Mouse (Mus musculus): ENCODE results near the gene Rcbtb1. TPM values are rescaled to one million over a fixed set of nuclear protein-coding genes. Genes with fewer than 3 reads are reported as not detected.

The Rcbtb1 gene
- polyA plus RNA-seq (2012; rRNA removed), result 57.1 and 57.7 TPM in 2 replicates

GRCm38 (mm10) chr14:59200711-59201603, at the start of gene Rcbtb1:
TSS of gene Rcbtb1 (plus strand) at chr14:59201209.
- peak; percentile 23; the same call in 1 of the 2 replicates for TF ChIP-seq CTCF (IDR thresholded peaks at IDR 0.05; ENCODE audit: borderline replicate concordance, extremely low read depth, insufficient read depth, insufficient read length)
- TF ChIP-seq POLR2A (IDR thresholded peaks at IDR 0.05; ENCODE audit: borderline replicate concordance, extremely low read depth, insufficient read depth, insufficient read length, poor library complexity, severe bottlenecking), result peak; percentile 82
- peak; percentile 97 for DNase-seq (ENCODE audit: low read depth)

- peak; percentile 35 for DNase-seq (ENCODE audit: low read depth)
- TF ChIP-seq CTCF (IDR thresholded peaks at IDR 0.05; ENCODE audit: borderline replicate concordance, extremely low read depth, insufficient read depth, insufficient read length) (peak; percentile 26; the same call in 1 of the 2 replicates), POLR2A (IDR thresholded peaks at IDR 0.05; ENCODE audit: borderline replicate concordance, extremely low read depth, insufficient read depth, insufficient read length, poor library complexity, severe bottlenecking) (no peak)
These were observed 45.4 kb upstream of the Rcbtb1 start for GRCm38 (mm10) chr14:59155589-59155988.

- TF ChIP-seq CTCF (IDR thresholded peaks at IDR 0.05; ENCODE audit: borderline replicate concordance, extremely low read depth, insufficient read depth, insufficient read length) (no peak), POLR2A (IDR thresholded peaks at IDR 0.05; ENCODE audit: borderline replicate concordance, extremely low read depth, insufficient read depth, insufficient read length, poor library complexity, severe bottlenecking) (no peak)
- DNase-seq (ENCODE audit: low read depth), result no peak
These were observed 43.9 kb upstream of the Rcbtb1 start for GRCm38 (mm10) chr14:59157016-59157698.

GRCm38 (mm10) chr14:59178649-59179048, 22.4 kb upstream of the Rcbtb1 start, which contains the start of gene Gm5142:
TSS of gene Gm5142 (minus strand) at chr14:59178749.
- DNase-seq (ENCODE audit: low read depth), result no peak
- TF ChIP-seq CTCF (IDR thresholded peaks at IDR 0.05; ENCODE audit: borderline replicate concordance, extremely low read depth, insufficient read depth, insufficient read length) (no peak), POLR2A (IDR thresholded peaks at IDR 0.05; ENCODE audit: borderline replicate concordance, extremely low read depth, insufficient read depth, insufficient read length, poor library complexity, severe bottlenecking) (no peak)

- TF ChIP-seq POLR2A (IDR thresholded peaks at IDR 0.05; ENCODE audit: borderline replicate concordance, extremely low read depth, insufficient read depth, insufficient read length, poor library complexity, severe bottlenecking), result no peak
- no peak for TF ChIP-seq CTCF (IDR thresholded peaks at IDR 0.05; ENCODE audit: borderline replicate concordance, extremely low read depth, insufficient read depth, insufficient read length)
- DNase-seq (ENCODE audit: low read depth), result no peak
These were observed 18.3 kb upstream of the Rcbtb1 start for GRCm38 (mm10) chr14:59182732-59183131.

- no peak for DNase-seq (ENCODE audit: low read depth)
- TF ChIP-seq CTCF (IDR thresholded peaks at IDR 0.05; ENCODE audit: borderline replicate concordance, extremely low read depth, insufficient read depth, insufficient read length), result no peak
- no peak for TF ChIP-seq POLR2A (IDR thresholded peaks at IDR 0.05; ENCODE audit: borderline replicate concordance, extremely low read depth, insufficient read depth, insufficient read length, poor library complexity, severe bottlenecking)
These were observed 15.5 kb upstream of the Rcbtb1 start for GRCm38 (mm10) chr14:59185514-59185913.

- TF ChIP-seq POLR2A (IDR thresholded peaks at IDR 0.05; ENCODE audit: borderline replicate concordance, extremely low read depth, insufficient read depth, insufficient read length, poor library complexity, severe bottlenecking), result no peak
- TF ChIP-seq CTCF (IDR thresholded peaks at IDR 0.05; ENCODE audit: borderline replicate concordance, extremely low read depth, insufficient read depth, insufficient read length), result no peak
- no peak for DNase-seq (ENCODE audit: low read depth)
These were observed 14.9 kb upstream of the Rcbtb1 start for GRCm38 (mm10) chr14:59186121-59186520.

- DNase-seq (ENCODE audit: low read depth), result no peak
- TF ChIP-seq CTCF (IDR thresholded peaks at IDR 0.05; ENCODE audit: borderline replicate concordance, extremely low read depth, insufficient read depth, insufficient read length) (no peak), POLR2A (IDR thresholded peaks at IDR 0.05; ENCODE audit: borderline replicate concordance, extremely low read depth, insufficient read depth, insufficient read length, poor library complexity, severe bottlenecking) (no peak)
These were observed 701 bp downstream of the Rcbtb1 start for GRCm38 (mm10) chr14:59201604-59202215.

- TF ChIP-seq POLR2A (IDR thresholded peaks at IDR 0.05; ENCODE audit: borderline replicate concordance, extremely low read depth, insufficient read depth, insufficient read length, poor library complexity, severe bottlenecking), result no peak
- DNase-seq (ENCODE audit: low read depth), result peak; percentile 28
These were observed 4.5 kb downstream of the Rcbtb1 start for GRCm38 (mm10) chr14:59205461-59205860.

- no peak for TF ChIP-seq POLR2A (IDR thresholded peaks at IDR 0.05; ENCODE audit: borderline replicate concordance, extremely low read depth, insufficient read depth, insufficient read length, poor library complexity, severe bottlenecking)
- no peak for TF ChIP-seq CTCF (IDR thresholded peaks at IDR 0.05; ENCODE audit: borderline replicate concordance, extremely low read depth, insufficient read depth, insufficient read length)
- DNase-seq (ENCODE audit: low read depth), result no peak
These were observed 5.1 kb downstream of the Rcbtb1 start for GRCm38 (mm10) chr14:59205976-59206583.

- no peak for DNase-seq (ENCODE audit: low read depth)
- TF ChIP-seq CTCF (IDR thresholded peaks at IDR 0.05; ENCODE audit: borderline replicate concordance, extremely low read depth, insufficient read depth, insufficient read length) (no peak), POLR2A (IDR thresholded peaks at IDR 0.05; ENCODE audit: borderline replicate concordance, extremely low read depth, insufficient read depth, insufficient read length, poor library complexity, severe bottlenecking) (no peak)
These were observed 8.0 kb downstream of the Rcbtb1 start for GRCm38 (mm10) chr14:59209003-59209402.

Measured in brain, embryonic 14.5 days (tissue).